Mouse (Mus musculus) CH12F3 (cell line): ENCODE data around the gene Zfp804a.

ENCODE experiments used
- in situ Hi-C: fragments of 300-500 bp; cut with MboI; formaldehyde crosslinking; loops from 2 replicates; pipeline ENCODE4 v1.14.3; 2020; ENCODE audit warnings: low sequenced_read_pairs

Zfp804a gene

GRCm38 (mm10) chr2:82053185-82053891 lies at the start of gene Zfp804a:
Zfp804a (plus strand) TSS chr2:82053222.
- in situ Hi-C loops: no loop called here

GRCm38 (mm10) chr2:82051635-82052034 lies 1.4 kb upstream of the Zfp804a start:
- in situ Hi-C loops: no loop called here

GRCm38 (mm10) chr2:82052338-82053184 lies 461 bp upstream of the Zfp804a start:
- in situ Hi-C loops: no loop called here

- in situ Hi-C loops: no loop called here
Observed at GRCm38 (mm10) chr2:82054446-82054845, 1.4 kb downstream of the Zfp804a start.

GRCm38 (mm10) chr2:82064671-82065070 lies 11.6 kb downstream of the Zfp804a start:
- in situ Hi-C loops: no loop called here

GRCm38 (mm10) chr2:82067912-82068311 lies 14.9 kb downstream of the Zfp804a start:
- in situ Hi-C loops: no loop called here

GRCm38 (mm10) chr2:82069172-82069571 lies 16.1 kb downstream of the Zfp804a start:
- in situ Hi-C loops: no loop called here

- in situ Hi-C loops: no loop called here
Observed at GRCm38 (mm10) chr2:82076883-82077282, 23.9 kb downstream of the Zfp804a start.

GRCm38 (mm10) chr2:82078287-82078994 lies 25.4 kb downstream of the Zfp804a start:
- in situ Hi-C loops: no loop called here

GRCm38 (mm10) chr2:82080678-82081077 lies 27.7 kb downstream of the Zfp804a start:
- in situ Hi-C loops: no loop called here

- in situ Hi-C loops: no loop called here
Observed at GRCm38 (mm10) chr2:82113148-82113547, 60.1 kb downstream of the Zfp804a start.

GRCm38 (mm10) chr2:82113650-82114049 lies 60.6 kb downstream of the Zfp804a start:
- in situ Hi-C loops: no loop called here

- in situ Hi-C loops: no loop called here
Observed at GRCm38 (mm10) chr2:82119577-82119976, 66.6 kb downstream of the Zfp804a start.

GRCm38 (mm10) chr2:82178693-82179092 lies 125.7 kb downstream of the Zfp804a start:
- in situ Hi-C loops: no loop called here

GRCm38 (mm10) chr2:82181010-82181409 lies 128.0 kb downstream of the Zfp804a start:
- in situ Hi-C loops: no loop called here

GRCm38 (mm10) chr2:82199901-82200300 lies 146.9 kb downstream of the Zfp804a start:
- in situ Hi-C loops: no loop called here

GRCm38 (mm10) chr2:82200616-82201015 lies 147.6 kb downstream of the Zfp804a start:
- in situ Hi-C loops: no loop called here

- in situ Hi-C loops: no loop called here
Observed at GRCm38 (mm10) chr2:82210605-82211004, 157.6 kb downstream of the Zfp804a start.

GRCm38 (mm10) chr2:82211972-82212371 lies 158.9 kb downstream of the Zfp804a start:
- in situ Hi-C loops: no loop called here

- in situ Hi-C loops: no loop called here
Observed at GRCm38 (mm10) chr2:82217873-82218272, 164.9 kb downstream of the Zfp804a start.

- in situ Hi-C loops: no loop called here
Observed at GRCm38 (mm10) chr2:82246020-82246419, 193.0 kb downstream of the Zfp804a start.
